Mouse (Mus musculus) layer of hippocampus, postnatal 25 days (tissue): ENCODE results near the gene Rab42. TPM values are rescaled to one million over a fixed set of nuclear protein-coding genes. Genes with fewer than 3 reads are reported as not detected.

Experiments used
- DNase-seq, 2 experiments: peaks; one replicate each; pipeline ENCODE4 v3.0.0; 2022; ENCODE audit warnings: mixed read lengths in 2 of 2, low spot score in 1 of 2; ENCODE audit errors: extremely low spot score in 1 of 2
- total RNA-seq, 2 experiments: library from RNA; stranded (reverse); gene quantifications; 2 replicates each; pipeline ENCODE4 v1.2.3; 2021

Gene Rab42
- 1 to 10 TPM; 1.7 TPM for total RNA-seq

DNA sequence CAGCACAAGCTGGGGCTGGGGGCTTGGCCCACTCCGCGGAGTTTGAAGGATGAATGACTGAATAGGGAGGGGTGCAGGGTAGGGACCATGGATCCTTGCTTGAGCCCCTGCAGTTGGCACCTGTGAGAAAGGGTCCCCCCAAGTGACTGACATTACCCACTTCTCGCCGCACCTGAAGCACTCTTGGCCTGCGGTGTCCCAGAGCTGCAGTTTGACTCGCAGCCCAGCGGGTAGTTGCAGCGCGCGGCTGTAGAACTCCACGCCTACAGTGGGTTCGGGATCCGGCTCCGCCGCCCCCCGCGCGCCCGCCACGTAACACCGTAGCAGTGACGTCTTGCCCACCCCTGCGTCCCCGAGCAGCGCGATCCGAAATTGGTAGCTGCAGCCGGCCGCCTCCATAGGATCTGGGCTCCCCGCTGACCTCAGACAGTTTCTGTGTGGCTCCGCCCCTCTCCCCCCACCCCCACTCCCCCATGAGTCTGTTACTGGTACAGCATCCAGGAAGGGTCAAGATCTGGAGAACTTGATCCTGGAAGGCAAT lies at the start of gene Rab42:
Gene Rab42, minus strand, starts transcription at position 447 of the 541 bp plus-strand sequence.
- peak; percentile 26 to 44 for DNase-seq

DNA sequence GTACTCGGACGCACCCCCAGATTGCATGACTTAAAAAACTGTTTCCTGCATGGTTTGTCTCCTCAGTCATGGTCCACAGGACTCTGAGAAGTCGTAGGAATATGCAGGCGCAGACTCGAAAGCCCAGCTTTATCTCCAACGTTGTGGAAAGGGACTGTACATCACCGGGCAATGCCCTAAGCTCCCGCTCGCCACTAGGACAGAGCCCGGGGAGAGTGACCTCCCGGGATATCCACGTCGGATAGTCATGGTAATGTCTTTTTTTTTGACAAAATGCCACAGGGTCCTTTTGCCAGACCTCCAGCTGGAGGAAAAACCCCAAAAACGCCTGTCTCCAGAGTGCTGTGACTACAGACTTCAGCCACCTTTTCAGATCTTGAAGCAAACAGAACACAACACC lies 49.6 kb upstream of the Rab42 start:
- no peak for DNase-seq

DNA sequence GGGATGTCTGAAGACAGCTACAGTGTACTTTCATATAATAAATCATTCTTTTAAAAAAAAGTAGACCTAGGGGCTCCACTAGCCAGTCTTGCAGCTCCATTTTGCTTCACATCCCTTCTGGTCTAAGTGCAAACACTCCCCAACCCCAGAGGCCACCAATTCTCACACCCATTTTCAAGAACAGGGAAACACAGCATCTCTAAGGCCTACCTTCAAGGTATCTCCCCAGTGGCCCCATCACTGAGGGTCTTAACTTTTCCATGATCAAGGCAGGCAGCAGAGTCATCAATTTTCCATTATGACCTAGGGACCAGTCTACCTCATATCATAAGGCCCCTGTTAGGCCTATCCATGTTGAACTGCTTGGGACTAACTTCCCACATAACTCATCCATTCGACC lies 48.2 kb upstream of the Rab42 start:
- no peak for DNase-seq

DNA sequence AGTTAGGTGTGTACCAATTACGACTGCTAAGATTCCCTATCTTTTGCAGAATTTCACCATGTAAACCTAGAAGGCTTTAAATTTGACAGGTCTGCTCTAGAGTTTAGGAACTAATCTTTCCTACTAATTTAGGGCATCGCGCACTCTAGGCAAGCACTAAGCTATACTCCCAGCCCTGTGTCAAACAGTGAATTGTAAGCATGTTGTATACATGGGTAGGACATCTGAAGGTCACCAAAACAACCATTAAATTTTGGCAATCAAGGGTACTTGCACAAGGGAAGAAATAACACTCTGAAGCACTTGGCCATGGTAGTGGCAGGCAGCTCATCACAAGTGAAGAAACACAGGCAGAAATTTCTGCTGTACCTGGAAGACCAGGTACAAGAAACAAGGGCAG lies 47.7 kb upstream of the Rab42 start:
- DNase-seq, result no peak

DNA sequence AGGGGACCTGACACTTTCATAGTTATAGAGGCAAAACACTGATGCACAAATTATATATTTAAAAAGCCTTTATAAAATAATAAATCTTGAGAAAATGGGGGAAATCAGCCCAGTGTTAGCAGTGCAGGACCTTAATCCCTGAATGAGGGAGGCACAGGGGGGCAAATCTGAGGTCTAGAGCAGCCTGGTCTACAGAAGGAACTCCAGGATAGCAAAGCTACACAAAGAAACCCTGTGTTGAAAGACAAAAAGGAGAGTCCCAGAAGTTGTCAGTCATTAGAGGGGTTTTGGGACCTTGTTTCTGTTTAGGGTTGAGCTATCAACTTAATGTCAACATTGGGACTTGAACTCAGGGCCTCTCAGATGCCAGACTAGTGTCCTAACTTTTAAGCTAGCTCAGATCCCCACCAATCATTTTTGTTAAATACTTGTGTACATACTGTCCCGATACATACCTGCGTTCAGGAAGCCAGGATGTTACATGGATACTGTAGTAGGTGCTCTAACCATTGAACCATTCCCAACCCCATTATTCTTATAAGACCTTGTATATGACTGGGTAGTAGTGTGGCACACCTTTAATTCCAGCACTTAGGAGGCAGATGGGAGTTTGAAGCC lies 47.0 kb upstream of the Rab42 start:
- DNase-seq, result no peak

DNA sequence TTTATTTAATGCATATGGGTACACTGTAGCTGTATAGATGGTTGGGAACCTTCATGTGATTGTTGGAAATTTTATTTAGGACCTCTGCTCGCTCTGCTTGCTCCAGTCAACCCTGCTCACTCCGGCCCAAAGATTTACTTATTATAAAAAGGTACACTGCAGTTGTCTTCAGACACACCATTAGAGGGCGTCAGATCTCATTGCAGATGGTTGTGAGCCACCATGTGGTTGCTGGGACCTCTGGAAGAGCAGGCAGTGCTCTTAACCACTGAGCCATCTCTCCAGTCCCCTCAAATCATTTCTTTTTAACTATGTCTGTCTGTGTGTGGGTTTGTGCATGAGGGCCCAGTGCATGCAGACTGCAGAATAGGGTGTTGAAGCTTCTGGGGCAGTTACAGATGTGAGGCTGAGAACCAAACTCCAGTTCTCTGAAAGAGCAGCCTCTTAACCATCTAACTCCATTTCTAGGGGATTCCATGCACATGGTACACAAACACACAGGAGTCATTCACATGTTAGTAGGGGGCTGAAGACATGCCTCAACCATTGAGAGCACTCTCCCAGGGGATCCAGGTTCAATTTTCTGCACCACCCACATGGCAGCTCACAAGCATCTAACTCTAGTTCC lies 46.4 kb upstream of the Rab42 start:
- DNase-seq, result no peak

DNA sequence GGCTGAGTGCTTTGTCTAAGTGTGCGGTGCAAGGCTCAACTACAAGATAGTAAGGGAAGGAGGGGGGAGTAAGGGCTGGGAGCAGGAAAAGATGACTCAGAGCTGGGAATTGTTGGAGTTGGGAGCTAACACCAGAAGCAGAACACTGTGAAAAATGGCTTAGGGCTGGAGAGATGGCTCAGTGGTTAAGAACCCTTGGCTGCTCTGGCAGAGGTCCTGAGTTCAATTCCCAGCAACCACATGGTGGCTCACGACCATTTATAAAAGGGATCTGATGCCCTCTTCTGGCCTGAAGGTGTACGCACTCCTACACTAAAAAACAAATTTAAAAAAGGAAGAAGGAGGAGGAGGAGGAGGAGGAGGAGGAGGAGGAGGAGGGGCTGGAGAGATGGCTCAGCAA lies 43.5 kb upstream of the Rab42 start:
- DNase-seq, result no peak

DNA sequence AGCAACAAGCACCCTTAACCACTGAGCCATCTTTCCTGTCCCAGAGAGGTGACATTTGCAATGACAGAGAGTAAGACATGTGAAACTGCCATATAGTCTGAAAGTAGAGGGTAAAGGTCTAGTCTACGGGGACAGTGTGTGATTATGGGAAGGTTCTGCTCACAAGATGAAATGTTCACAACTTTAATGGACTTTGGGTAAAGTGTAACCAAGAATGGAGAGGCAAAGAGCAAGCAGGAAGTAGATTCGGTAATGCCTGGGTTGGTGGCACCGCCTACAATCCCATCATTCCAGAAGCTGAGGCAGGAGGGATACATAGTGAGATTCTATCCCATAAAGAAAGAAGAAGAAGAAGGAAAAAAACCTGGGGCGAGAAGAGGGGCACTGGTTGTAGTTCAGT lies 43.1 kb upstream of the Rab42 start:
- DNase-seq, result no peak

DNA sequence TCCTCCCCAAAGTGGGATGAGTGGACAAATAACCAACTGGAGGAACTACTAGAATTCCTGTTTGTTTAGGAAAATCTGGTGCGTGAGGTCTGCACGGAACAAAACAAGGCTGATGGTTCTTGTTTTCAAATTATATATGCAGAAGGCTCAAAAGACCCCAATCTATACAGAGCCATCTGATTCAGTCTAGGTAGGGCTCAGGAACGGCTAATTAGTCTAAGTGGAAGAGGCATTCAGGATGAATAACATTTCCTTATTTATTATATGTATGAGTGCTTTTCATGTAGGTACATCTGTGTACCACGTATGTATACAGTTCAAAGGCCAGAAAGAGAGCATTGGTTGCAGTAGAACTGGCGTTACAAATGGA lies 42.6 kb upstream of the Rab42 start:
- no peak for DNase-seq

DNA sequence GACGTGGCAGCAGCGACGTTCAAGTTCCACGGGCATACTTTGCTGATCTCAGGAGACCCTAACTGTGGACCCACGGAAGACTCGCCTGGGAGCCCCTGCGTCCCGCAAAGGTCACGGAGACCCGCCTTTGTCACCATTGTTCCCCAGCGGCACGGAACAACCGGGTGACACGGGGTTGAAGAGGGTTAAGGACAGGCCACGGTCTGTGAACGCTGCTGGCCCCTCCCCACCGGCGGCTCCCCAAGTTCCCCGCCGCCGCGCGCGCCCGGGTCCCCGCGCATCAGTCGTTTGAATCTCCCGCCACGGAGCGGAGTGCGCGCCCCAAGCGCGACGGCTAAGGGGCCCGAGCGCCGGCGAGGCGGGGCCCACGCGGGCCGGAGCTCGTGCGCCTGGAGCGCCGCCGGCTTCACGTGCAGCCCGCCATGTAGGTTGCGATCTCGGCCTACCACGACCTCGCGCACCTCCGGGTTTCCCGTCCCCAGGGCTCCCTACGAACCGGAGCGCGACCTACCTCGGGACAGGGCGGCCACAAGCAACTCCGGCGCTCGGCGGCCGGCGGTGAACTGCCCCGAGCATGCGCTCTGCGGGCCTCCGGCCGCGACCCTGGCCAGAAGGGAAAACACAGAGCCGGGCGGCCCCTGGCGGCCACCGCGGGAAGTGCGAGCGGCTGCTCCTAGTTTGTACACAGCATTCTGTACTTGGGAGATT lies 42.1 kb upstream of the Rab42 start:
- peak; percentile 98 to 99 for DNase-seq

DNA sequence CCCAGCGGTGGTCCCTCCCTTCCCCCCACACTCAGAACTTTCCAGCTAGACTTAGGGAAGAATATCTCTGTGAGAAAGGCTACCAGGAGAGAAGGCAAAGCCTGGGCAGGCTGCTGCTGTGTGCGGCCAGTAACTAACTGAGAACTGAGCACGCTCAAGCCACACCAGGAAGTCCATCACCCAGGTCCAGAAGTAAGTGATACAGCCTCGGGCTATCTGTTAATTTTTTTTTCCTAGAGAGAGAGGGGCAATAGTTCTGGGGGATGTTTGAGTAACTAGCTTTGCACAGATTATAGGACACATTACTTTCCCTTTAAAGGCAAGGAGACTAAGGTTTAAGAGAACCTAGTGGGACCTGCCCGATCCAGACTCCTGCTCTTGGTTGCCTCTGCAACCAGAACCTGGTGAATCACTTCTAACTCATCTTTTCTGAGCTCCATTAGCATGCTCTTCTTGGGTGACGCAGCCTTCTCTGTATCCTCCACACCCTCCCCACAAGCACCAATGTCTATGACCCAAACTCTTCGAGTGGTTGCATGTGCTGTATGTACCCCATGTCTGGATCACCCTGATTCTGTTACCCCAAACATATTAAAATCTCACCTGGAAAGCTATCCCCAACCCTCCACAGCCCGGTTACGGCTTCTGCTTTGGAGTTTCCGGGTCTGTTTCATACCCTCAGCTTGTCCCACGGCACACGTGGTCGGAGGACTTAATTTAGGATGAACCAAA lies 41.4 kb upstream of the Rab42 start:
- no peak for DNase-seq

DNA sequence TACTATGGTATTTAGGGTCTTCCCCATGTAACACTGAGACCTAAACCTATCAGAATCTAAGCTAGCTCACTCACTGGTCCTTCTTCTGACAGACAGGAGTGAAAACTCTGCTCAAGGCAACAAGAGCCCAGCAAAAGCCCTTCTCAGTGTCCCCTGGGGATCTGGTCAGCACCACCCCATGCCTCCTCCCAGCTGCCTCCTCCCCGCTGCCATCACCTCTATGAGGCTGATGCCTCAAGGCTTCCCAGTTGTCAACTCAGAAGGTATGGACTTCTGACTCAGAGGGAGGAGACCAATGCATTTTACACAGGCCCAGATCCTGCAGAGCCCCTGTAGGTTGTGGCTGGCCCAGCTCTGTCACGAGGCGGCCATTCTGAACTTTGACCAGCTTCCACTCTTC lies 38.3 kb upstream of the Rab42 start:
- DNase-seq, result no peak

DNA sequence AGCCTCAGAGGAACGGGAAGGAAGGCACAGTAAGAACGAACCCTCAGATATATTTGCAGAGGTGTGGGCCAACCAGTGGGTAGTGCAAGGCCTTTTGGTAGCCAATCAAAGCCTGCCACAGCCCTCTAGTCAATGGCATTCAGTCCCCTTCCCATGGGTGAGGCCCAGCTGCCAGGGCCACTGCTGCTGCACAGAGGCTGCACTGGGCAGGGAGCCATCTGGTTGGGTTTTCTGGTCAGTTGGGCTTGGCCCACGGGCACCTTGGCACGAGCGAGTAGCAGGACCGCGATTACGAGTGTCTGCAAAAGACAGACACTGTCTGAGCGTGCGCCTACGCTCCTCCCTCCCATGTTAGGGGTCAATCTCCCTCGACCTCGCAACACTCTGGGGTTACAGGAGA lies 35.8 kb upstream of the Rab42 start:
- DNase-seq, result peak in 1 of 2 experiments; percentile 40

DNA sequence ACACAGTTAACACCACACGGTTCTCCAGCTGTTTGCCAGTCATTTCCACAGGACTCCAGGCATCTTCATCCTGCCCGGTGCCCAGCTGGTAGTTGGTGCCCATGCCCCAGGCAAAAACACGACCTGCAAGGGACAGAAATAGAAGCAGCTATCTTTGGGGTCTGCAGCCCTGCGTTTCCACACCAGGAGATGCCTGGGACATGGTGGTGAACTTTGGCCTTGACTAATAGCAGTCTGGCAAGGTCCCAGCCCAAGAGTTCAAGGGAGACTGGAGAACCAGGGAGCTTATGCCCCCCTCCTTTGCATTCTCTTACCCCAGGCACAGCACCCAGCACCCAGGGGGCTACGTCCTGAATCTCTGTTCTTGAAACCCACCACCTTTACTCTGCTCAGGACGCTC lies 29.7 kb upstream of the Rab42 start:
- DNase-seq, result no peak

DNA sequence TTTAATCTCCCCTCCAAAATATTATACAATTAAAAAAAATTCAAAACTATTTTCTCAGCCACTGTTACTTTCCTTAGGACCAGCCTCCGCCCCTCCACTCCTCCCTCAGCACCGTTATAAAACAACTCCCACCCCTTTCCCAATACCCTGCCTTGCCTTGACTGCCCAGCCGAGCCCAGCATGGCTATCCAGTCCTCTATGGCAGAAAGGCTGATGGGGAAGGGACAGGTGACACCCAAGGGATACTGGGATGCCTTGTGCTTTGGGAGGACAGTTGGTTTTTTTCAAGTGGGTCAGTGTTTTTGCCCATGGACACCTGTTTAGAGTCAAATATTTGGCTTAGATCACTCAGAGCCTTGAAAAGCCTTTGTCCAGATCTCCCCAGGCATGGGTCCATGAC lies 28.8 kb upstream of the Rab42 start:
- no peak for DNase-seq

DNA sequence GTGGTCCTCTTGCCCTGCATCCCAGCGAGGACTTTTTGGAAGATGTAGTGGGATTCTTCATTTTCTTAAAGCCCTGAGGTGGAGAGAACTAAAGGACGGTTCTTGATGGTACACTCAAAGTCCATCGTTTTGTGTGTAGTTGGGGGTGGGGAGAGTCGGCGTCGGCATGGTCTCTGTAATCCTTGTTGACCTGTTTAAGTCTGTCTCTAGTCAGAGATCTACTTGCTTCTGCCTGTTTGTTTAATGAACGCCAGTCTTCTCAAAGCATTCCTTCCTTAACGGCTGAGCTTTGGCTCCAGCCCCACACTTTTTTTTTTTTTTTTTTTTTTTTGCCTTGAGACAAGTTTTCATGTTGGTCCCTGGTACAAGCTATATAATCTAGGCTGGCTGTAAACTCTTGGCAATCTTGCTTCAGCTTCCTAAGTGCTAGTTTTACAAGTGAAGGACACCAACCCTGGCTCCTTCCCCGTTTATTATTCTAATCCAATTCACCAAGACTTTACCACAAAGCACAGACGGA lies 26.7 kb upstream of the Rab42 start:
- no peak for DNase-seq

DNA sequence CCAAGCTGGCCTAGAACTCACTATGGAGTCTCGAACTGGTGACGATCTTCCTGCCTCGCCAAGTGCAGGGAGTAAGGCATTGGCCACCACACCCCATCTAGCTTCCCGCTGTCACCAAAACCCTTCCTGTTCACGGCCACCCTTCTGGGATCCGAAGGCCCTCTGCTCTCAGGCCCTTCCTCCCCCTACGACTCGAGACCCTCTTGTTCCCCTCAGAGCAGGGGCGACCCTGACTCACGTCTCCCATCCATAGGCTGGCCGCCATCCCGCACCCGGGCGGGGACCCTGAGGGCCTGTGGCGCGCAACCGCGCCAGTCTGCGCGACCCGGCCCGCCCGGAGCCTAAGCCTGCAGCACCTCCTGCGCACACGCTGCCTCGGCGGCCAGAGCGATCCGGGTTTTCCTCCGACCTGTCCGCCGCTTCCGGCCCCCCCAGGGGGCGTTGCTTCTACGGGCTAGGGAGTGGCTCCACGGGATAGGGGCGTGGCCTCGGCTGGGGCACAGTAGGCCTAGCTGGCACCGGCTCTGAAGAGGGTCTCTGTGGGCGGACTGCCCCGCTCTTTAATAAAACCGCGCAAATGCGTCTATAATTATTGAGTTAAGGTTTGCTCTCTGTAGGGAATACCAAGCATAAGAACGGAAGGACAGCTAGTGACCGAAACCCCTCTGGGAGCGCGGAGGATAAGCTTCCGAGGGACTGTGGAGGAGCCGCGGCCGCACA lies 26.1 kb upstream of the Rab42 start, which contains the start of gene Trnau1ap:
Gene Trnau1ap, minus strand, starts transcription at position 424 of the 720 bp plus-strand sequence.
- DNase-seq, result peak; percentile 67

DNA sequence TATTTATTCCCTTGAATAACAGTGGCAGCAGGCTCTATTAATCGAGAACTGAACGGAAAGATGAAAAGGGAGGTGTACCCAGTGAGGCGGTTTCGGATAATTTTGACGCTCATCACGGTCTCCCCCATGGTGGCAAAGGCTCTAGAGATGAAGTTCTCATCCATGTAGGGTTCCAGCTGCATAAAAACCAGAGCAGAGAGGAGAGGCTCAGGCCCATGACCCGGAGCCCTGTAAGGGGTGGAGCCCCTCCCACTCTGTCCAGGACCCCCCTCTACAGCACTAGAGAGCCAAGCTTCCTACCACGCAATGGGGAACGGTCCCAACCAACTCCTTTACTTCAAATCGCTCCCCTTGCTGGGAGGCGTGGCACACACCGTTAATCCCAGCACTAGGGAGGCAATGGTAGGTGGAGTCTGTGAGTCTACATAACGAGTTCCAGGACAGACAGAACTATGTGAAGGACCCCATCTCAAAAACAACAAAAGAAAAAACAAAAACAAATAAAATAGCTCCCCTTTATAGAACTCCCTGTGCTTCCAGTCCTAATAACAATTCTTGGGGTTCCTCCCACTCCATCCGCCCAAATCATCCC lies 25.3 kb upstream of the Rab42 start:
- DNase-seq, result no peak

DNA sequence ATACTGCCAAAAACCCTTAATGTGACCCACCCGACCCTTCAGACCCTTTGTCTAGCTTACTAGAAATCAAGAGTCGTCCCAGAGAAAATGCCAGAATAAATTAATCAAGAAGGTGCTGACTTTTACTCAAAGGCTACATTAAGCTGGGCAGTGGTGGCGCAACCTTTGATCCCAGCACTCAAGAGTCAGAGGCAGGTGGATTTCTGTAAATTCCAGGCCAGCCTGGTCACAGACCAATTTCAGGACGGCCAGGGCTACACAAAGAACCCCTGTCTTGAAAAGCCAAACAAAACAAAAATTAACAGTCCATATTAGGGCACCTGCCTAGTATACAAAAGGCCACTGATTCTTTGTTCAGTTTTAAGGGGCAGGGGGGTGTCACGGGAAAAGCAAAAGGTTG lies 23.3 kb upstream of the Rab42 start:
- DNase-seq, result no peak

DNA sequence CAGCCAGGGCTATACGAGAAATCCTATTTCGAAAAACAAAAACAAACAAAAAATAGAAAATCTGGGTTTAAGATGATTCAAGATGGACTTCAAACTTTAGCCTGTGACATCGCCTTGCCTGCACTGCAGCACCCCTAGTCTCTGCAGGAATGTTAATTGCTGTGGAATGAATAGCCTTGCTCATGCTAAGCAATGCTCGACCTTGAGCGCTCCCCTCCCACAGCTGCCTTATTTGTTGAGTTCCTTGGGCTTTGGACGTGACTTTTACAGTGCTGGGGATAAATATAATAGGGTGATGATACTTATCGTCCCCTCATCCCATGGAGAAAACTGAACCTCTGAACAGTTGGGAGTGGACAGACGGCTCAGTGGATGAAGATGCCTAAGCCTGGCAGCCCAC lies 12.5 kb upstream of the Rab42 start:
- no peak for DNase-seq
